ENCODE assay signal across 9 mouse cellular contexts in the genomic region with DNA sequence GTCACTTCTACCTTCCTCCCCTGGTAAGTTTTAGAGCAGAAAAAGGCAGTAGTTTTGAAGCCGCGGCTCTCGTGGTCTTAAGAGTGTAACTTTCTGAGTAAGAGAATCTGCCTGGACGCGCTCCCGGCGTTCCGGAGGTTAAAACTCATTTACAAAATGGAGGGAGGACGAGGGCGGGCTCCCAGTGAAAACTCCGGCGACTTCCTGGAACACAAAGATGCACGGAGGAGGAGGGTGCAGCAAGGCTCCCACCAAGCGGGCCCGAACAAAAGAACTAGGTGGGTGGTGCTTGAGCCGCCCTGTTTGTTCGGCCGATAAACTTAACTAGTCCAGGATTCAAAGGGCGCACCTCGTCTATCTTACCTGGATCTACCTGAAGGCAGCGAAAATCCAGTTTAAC. TPM values are rescaled to one million over a fixed set of nuclear protein-coding genes. Genes with fewer than 3 reads are reported as not detected.
DNase-seq lines count a peak whose midpoint lies in the region; ATAC-seq and TF ChIP-seq lines count a peak whose summit lies in the region.
"Had no signal": no experiment of that assay in that cellular context is flagged by ENCODE, and none has a peak within 500 bp of the region (broad histone marks: within the 10 kb centered on the region; RNA-seq: fewer than 3 reads in every experiment).

No protein-coding gene starts in this region.

- H3K9ac ChIP-seq in heart, embryonic 16.5 days (ENCODE audit: low read length), result peak overlapping the region; percentile 85

- peak overlapping the region; percentile 97 for H3K27ac ChIP-seq in heart, embryonic 16.5 days (ENCODE audit: low read length)

- peaks cover 83% of the 10 kb centered on the region for H3K36me3 ChIP-seq in E14TG2a.4 (ENCODE audit: insufficient read depth, low read length)
- H3K36me3 ChIP-seq in heart, embryonic 16.5 days (ENCODE audit: control insufficient read depth, insufficient read depth), result peaks cover 7% of the 10 kb centered on the region; the same call in 1 of the 2 replicates

- WGBS in heart, embryonic 16.5 days, result under 1% methylated on average over 21 of the region's 21 CpGs

- no peak for TF ChIP-seq CTCF in E14TG2a.4 (conservative IDR thresholded peaks at IDR 0.05; ENCODE audit: low read length)

- DNase-seq in adrenal gland, postnatal 4 days (ENCODE audit: low spot score in 2 of 2), result peak; percentile 23 to 44
- peak; percentile 72 for DNase-seq in fat pad, adult 2 months (ENCODE audit: extremely low read depth, low read depth, low spot score)
- DNase-seq in kidney, postnatal 25 days, result peak; percentile 77 to 87
- DNase-seq in lung, postnatal 14 days, result peak; percentile 75
- peak; percentile 63 for DNase-seq in ovary, postnatal 36 days (ENCODE audit: low spot score)
- peak; percentile 81 for DNase-seq in thymus, postnatal 25 days

- no peaks in the 10 kb centered on the region for H3K9me3 ChIP-seq in E14TG2a.4 (ENCODE audit: low read length)
- H3K9me3 ChIP-seq in heart, embryonic 16.5 days (replicated peaks; ENCODE audit: control insufficient read depth, low read length), result no peaks in the 10 kb centered on the region

- peaks cover 79% of the 10 kb centered on the region for H3K4me1 ChIP-seq in E14TG2a.4 (replicated peaks; ENCODE audit: low read depth, low read length)
- H3K4me1 ChIP-seq in heart, embryonic 16.5 days (ENCODE audit: control insufficient read depth, insufficient read depth, low read length), result peaks cover 32% of the 10 kb centered on the region

- H3K27me3 ChIP-seq in E14TG2a.4 (ENCODE audit: insufficient read depth, low read length), result no peaks in the 10 kb centered on the region
- H3K27me3 ChIP-seq in heart, embryonic 16.5 days (ENCODE audit: control insufficient read depth, insufficient read depth, low read length), result no peaks in the 10 kb centered on the region

- ATAC-seq in heart, embryonic 16.5 days (replicated peaks; ENCODE audit: extremely low read depth, insufficient read depth, low FRiP score), result peak; percentile 70

- peak overlapping the region; percentile 99 for H3K4me3 ChIP-seq in E14TG2a.4 (replicated peaks; ENCODE audit: low read length)
- peak overlapping the region; percentile 75 for H3K4me3 ChIP-seq in heart, embryonic 16.5 days (ENCODE audit: low read length)

- H3K4me2 ChIP-seq in heart, embryonic 16.5 days (ENCODE audit: low read depth, low read length), result peak overlapping the region; percentile 73

RNA-seq across cellular contexts. Expression of a gene that starts 17.5 kb away (rescaled TPM):
- 100 to 1,000 TPM; 445 to 477 TPM for total RNA-seq in adrenal gland, postnatal 4 days (2021)
- 528 and 599 TPM in 2 replicates for polyA plus RNA-seq in heart, embryonic 16.5 days (2015; fragmentation: Nextera tagmentation; extraction: Ambion mirVana)

RNA-seq across cellular contexts. Expression of a gene that starts 19.9 kb away (rescaled TPM):
- total RNA-seq in adrenal gland, postnatal 4 days (2021), result 1 to 10 TPM in 1 of 2 experiments, not detected in 1; 5.6 TPM
- 1.8 and 1.9 TPM in 2 replicates for polyA plus RNA-seq in heart, embryonic 16.5 days (2015; fragmentation: Nextera tagmentation; extraction: Ambion mirVana)
- total RNA-seq: layer of hippocampus, postnatal 25 days had no signal

RNA-seq across cellular contexts. Expression of a gene that starts 55.7 kb away (rescaled TPM):
- 1 to 10 TPM; 4.9 to 5.7 TPM for total RNA-seq in adrenal gland, postnatal 4 days (2021)
- 2.0 and 3.0 TPM in 2 replicates for polyA plus RNA-seq in heart, embryonic 16.5 days (2015; fragmentation: Nextera tagmentation; extraction: Ambion mirVana)

Comparison
In these comparisons a context has a peak if more than half of its experiments do, and no peak if none do; other contexts are left out.
1. Peak in every context shown above with its lines: DNase-seq, ATAC-seq, H3K4me3 ChIP-seq and H3K27ac ChIP-seq.